Mouse (Mus musculus): ENCODE data around the gene Ptprb. TPM values are rescaled to one million over a fixed set of nuclear protein-coding genes. Genes with fewer than 3 reads are reported as not detected.

Ptprb gene
- polyA plus RNA-seq (2014; fragmentation: Nextera tagmentation; extraction: Ambion mirVana): 8.3 and 9.1 TPM in 2 replicates

GRCm38 (mm10) chr10:116275280-116275679 lies at the start of gene Ptprb:
Ptprb (plus strand) TSS chr10:116275523.
- H3K9ac ChIP-seq (ENCODE audit: low read depth, low read length): peak within 1 kb of the TSS; percentile 7; the same call in 1 of the 2 replicates
- peaks cover 3% of the 10 kb centered on the region; the same call in 1 of the 2 replicates for H3K4me1 ChIP-seq (ENCODE audit: control insufficient read depth, insufficient read depth, low read length)
- no peaks in the 10 kb centered on the region for H3K36me3 ChIP-seq (ENCODE audit: control insufficient read depth, insufficient read depth, low read length)
- H3K9me3 ChIP-seq (replicated peaks; ENCODE audit: control insufficient read depth, low read length): no peaks in the 10 kb centered on the region
- H3K4me3 ChIP-seq (ENCODE audit: low read depth, low read length): peak within 1 kb of the TSS; percentile 36
- no peak for ATAC-seq (replicated peaks; ENCODE audit: insufficient number of reproducible peaks, low FRiP score, low TSS enrichment)
- peak within 1 kb of the TSS; percentile 38 for H3K4me2 ChIP-seq
- WGBS (ENCODE audit: insufficient replicate concordance): 52% methylated on average over 7 of the region's 7 CpGs
- H3K27me3 ChIP-seq (ENCODE audit: control insufficient read depth, insufficient read depth, low read length): no peaks in the 10 kb centered on the region
- peak within 1 kb of the TSS; percentile 51; the same call in 1 of the 2 replicates for H3K27ac ChIP-seq (ENCODE audit: low read depth, low read length)

- Histone ChIP-seq H3K4me2 (no peak overlapping the region), H3K4me3 (ENCODE audit: low read depth, low read length) (no peak overlapping the region), H3K4me1 (ENCODE audit: control insufficient read depth, insufficient read depth, low read length) (no peaks in the 10 kb centered on the region), H3K9ac (ENCODE audit: low read depth, low read length) (no peak overlapping the region), H3K27me3 (ENCODE audit: control insufficient read depth, insufficient read depth, low read length) (no peaks in the 10 kb centered on the region), H3K9me3 (replicated peaks; ENCODE audit: control insufficient read depth, low read length) (no peaks in the 10 kb centered on the region), H3K27ac (ENCODE audit: low read depth, low read length) (no peak overlapping the region), H3K36me3 (ENCODE audit: control insufficient read depth, insufficient read depth, low read length) (no peaks in the 10 kb centered on the region)
- 47% methylated on average over 5 of the region's 5 CpGs for WGBS (ENCODE audit: insufficient replicate concordance)
- no peak for ATAC-seq (replicated peaks; ENCODE audit: insufficient number of reproducible peaks, low FRiP score, low TSS enrichment)
Measured at GRCm38 (mm10) chr10:116235299-116235698, 40.0 kb upstream of the Ptprb start.

GRCm38 (mm10) chr10:116242200-116242599 lies 33.1 kb upstream of the Ptprb start:
- no peak overlapping the region for H3K4me2 ChIP-seq
- no peak overlapping the region for H3K4me3 ChIP-seq (ENCODE audit: low read depth, low read length)
- H3K27ac ChIP-seq (ENCODE audit: low read depth, low read length): no peak overlapping the region

GRCm38 (mm10) chr10:116243373-116243772 lies 31.9 kb upstream of the Ptprb start:
- Histone ChIP-seq H3K9me3 (replicated peaks; ENCODE audit: control insufficient read depth, low read length) (no peaks in the 10 kb centered on the region), H3K4me3 (ENCODE audit: low read depth, low read length) (no peak overlapping the region), H3K27ac (ENCODE audit: low read depth, low read length) (no peak overlapping the region), H3K9ac (ENCODE audit: low read depth, low read length) (no peak overlapping the region), H3K4me1 (ENCODE audit: control insufficient read depth, insufficient read depth, low read length) (no peaks in the 10 kb centered on the region), H3K27me3 (ENCODE audit: control insufficient read depth, insufficient read depth, low read length) (no peaks in the 10 kb centered on the region), H3K4me2 (no peak overlapping the region), H3K36me3 (ENCODE audit: control insufficient read depth, insufficient read depth, low read length) (no peaks in the 10 kb centered on the region)
- no peak for ATAC-seq (replicated peaks; ENCODE audit: insufficient number of reproducible peaks, low FRiP score, low TSS enrichment)
- 40% methylated on average over 7 of the region's 7 CpGs for WGBS (ENCODE audit: insufficient replicate concordance)

More at GRCm38 (mm10) chr10:116242200-116242599, 33.1 kb upstream of the Ptprb start:
- no peaks in the 10 kb centered on the region for H3K27me3 ChIP-seq (ENCODE audit: control insufficient read depth, insufficient read depth, low read length)
- ATAC-seq (replicated peaks; ENCODE audit: insufficient number of reproducible peaks, low FRiP score, low TSS enrichment): no peak
- WGBS (ENCODE audit: insufficient replicate concordance): 72% methylated on average over 7 of the region's 7 CpGs
- H3K36me3 ChIP-seq (ENCODE audit: control insufficient read depth, insufficient read depth, low read length): no peaks in the 10 kb centered on the region
- no peaks in the 10 kb centered on the region for H3K4me1 ChIP-seq (ENCODE audit: control insufficient read depth, insufficient read depth, low read length)
- H3K9ac ChIP-seq (ENCODE audit: low read depth, low read length): no peak overlapping the region
- no peaks in the 10 kb centered on the region for H3K9me3 ChIP-seq (replicated peaks; ENCODE audit: control insufficient read depth, low read length)

GRCm38 (mm10) chr10:116245632-116246031 lies 29.7 kb upstream of the Ptprb start:
- no peaks in the 10 kb centered on the region for H3K27me3 ChIP-seq (ENCODE audit: control insufficient read depth, insufficient read depth, low read length)
- no peak overlapping the region for H3K27ac ChIP-seq (ENCODE audit: low read depth, low read length)
- H3K4me1 ChIP-seq (ENCODE audit: control insufficient read depth, insufficient read depth, low read length): no peaks in the 10 kb centered on the region
- ATAC-seq (replicated peaks; ENCODE audit: insufficient number of reproducible peaks, low FRiP score, low TSS enrichment): no peak
- WGBS (ENCODE audit: insufficient replicate concordance): 39% methylated on average over 2 of the region's 2 CpGs
- H3K9ac ChIP-seq (ENCODE audit: low read depth, low read length): no peak overlapping the region
- H3K4me3 ChIP-seq (ENCODE audit: low read depth, low read length): no peak overlapping the region
- no peaks in the 10 kb centered on the region for H3K36me3 ChIP-seq (ENCODE audit: control insufficient read depth, insufficient read depth, low read length)
- no peaks in the 10 kb centered on the region for H3K9me3 ChIP-seq (replicated peaks; ENCODE audit: control insufficient read depth, low read length)
- H3K4me2 ChIP-seq: no peak overlapping the region

- 65% methylated on average over 7 of the region's 7 CpGs for WGBS (ENCODE audit: insufficient replicate concordance)
- H3K9ac ChIP-seq (ENCODE audit: low read depth, low read length): no peak overlapping the region
- H3K4me1 ChIP-seq (ENCODE audit: control insufficient read depth, insufficient read depth, low read length): peaks cover 6% of the 10 kb centered on the region; the same call in 1 of the 2 replicates
- H3K36me3 ChIP-seq (ENCODE audit: control insufficient read depth, insufficient read depth, low read length): no peaks in the 10 kb centered on the region
- H3K9me3 ChIP-seq (replicated peaks; ENCODE audit: control insufficient read depth, low read length): no peaks in the 10 kb centered on the region
- H3K4me3 ChIP-seq (ENCODE audit: low read depth, low read length): no peak overlapping the region
- H3K27ac ChIP-seq (ENCODE audit: low read depth, low read length): no peak overlapping the region
- H3K27me3 ChIP-seq (ENCODE audit: control insufficient read depth, insufficient read depth, low read length): peaks cover 4% of the 10 kb centered on the region; the same call in 1 of the 2 replicates
- ATAC-seq (replicated peaks; ENCODE audit: insufficient number of reproducible peaks, low FRiP score, low TSS enrichment): no peak
- no peak overlapping the region for H3K4me2 ChIP-seq
Measured at GRCm38 (mm10) chr10:116252668-116253067, 22.7 kb upstream of the Ptprb start.

GRCm38 (mm10) chr10:116253972-116254371 lies 21.4 kb upstream of the Ptprb start:
- no peaks in the 10 kb centered on the region for H3K36me3 ChIP-seq (ENCODE audit: control insufficient read depth, insufficient read depth, low read length)
- peaks cover 6% of the 10 kb centered on the region; the same call in 1 of the 2 replicates for H3K4me1 ChIP-seq (ENCODE audit: control insufficient read depth, insufficient read depth, low read length)
- H3K9ac ChIP-seq (ENCODE audit: low read depth, low read length): no peak overlapping the region
- H3K4me2 ChIP-seq: no peak overlapping the region
- ATAC-seq (replicated peaks; ENCODE audit: insufficient number of reproducible peaks, low FRiP score, low TSS enrichment): 0 out of 2 replicates have a peak, but pooled peaks have one; percentile 49
- no peak overlapping the region for H3K27ac ChIP-seq (ENCODE audit: low read depth, low read length)
- peaks cover 4% of the 10 kb centered on the region; the same call in 1 of the 2 replicates for H3K27me3 ChIP-seq (ENCODE audit: control insufficient read depth, insufficient read depth, low read length)
- WGBS (ENCODE audit: insufficient replicate concordance): 11% methylated on average over 6 of the region's 6 CpGs
- no peak overlapping the region for H3K4me3 ChIP-seq (ENCODE audit: low read depth, low read length)
- H3K9me3 ChIP-seq (replicated peaks; ENCODE audit: control insufficient read depth, low read length): no peaks in the 10 kb centered on the region

- no peak for ATAC-seq (replicated peaks; ENCODE audit: insufficient number of reproducible peaks, low FRiP score, low TSS enrichment)
- no peak overlapping the region for H3K27ac ChIP-seq (ENCODE audit: low read depth, low read length)
- peaks cover 2% of the 10 kb centered on the region; the same call in 1 of the 2 replicates for H3K27me3 ChIP-seq (ENCODE audit: control insufficient read depth, insufficient read depth, low read length)
- H3K4me2 ChIP-seq: no peak overlapping the region
- no peaks in the 10 kb centered on the region for H3K36me3 ChIP-seq (ENCODE audit: control insufficient read depth, insufficient read depth, low read length)
- no peaks in the 10 kb centered on the region for H3K9me3 ChIP-seq (replicated peaks; ENCODE audit: control insufficient read depth, low read length)
- H3K9ac ChIP-seq (ENCODE audit: low read depth, low read length): no peak overlapping the region
- H3K4me1 ChIP-seq (ENCODE audit: control insufficient read depth, insufficient read depth, low read length): peaks cover 18% of the 10 kb centered on the region
- no peak overlapping the region for H3K4me3 ChIP-seq (ENCODE audit: low read depth, low read length)
- 66% methylated on average over 4 of the region's 4 CpGs for WGBS (ENCODE audit: insufficient replicate concordance)
Measured at GRCm38 (mm10) chr10:116259298-116259697, 16.0 kb upstream of the Ptprb start.

Measured in heart, embryonic 11.5 days (tissue).